Mouse (Mus musculus) lung, adult 2 months (tissue): Measurements from ENCODE around the gene Ptpn11.

Source experiments
- CTCF ChIP-seq: fragments of 200-500 bp; IDR thresholded peaks from 2 replicates; pipeline ENCODE4 v1.5.1; 2011; ENCODE audit warnings: mild to moderate bottlenecking, low read length, control low read depth; ENCODE audit not compliant: insufficient read depth
- POLR2A ChIP-seq: fragments of 200-500 bp; IDR thresholded peaks from 2 replicates; pipeline ENCODE4 v1.6.1; 2011; ENCODE audit warnings: low read depth, mild to moderate bottlenecking, control low read depth, low read length, borderline replicate concordance; ENCODE audit errors: extremely low read depth

GRCm38 (mm10) chr5:121212108-121212507 lies 20.9 kb upstream of the Ptpn11 start:
- TF ChIP-seq POLR2A (no peak), CTCF (no peak)
